Mouse (Mus musculus): Measurements from ENCODE around the gene Psmc5.

DNA sequence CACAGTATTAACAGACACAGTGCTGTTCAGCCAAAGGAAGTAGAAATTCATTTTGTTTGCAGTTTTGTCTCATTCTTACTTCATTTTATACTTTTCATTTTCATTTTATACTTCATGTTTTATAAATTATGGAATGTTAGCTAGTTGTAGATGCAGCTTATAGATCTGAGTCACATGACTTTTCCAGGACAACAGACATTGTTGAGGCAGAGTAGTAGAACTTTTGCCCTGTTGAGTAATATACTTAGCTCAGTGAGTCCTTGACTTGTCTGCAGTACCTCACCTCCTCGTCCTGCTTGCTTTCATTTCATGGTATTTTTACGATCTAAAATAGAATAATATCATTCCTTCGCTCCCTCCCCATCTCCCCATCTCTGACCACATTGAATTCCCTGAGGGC, 35.4 kb upstream of the Psmc5 start:
- no peak for TF ChIP-seq CTCF (IDR thresholded peaks at IDR 0.05; ENCODE audit: low read depth)
- no peak for TF ChIP-seq EP300 (IDR thresholded peaks at IDR 0.05; ENCODE audit: low read depth)

Measured in liver, postnatal 0 days (tissue).